Mouse (Mus musculus): ENCODE data around the gene Unc119. TPM values are rescaled to one million over a fixed set of nuclear protein-coding genes. Genes with fewer than 3 reads are reported as not detected.

Gene Unc119
- polyA plus RNA-seq, 1 experiment from 2014 or later = 31.0 TPM

DNA sequence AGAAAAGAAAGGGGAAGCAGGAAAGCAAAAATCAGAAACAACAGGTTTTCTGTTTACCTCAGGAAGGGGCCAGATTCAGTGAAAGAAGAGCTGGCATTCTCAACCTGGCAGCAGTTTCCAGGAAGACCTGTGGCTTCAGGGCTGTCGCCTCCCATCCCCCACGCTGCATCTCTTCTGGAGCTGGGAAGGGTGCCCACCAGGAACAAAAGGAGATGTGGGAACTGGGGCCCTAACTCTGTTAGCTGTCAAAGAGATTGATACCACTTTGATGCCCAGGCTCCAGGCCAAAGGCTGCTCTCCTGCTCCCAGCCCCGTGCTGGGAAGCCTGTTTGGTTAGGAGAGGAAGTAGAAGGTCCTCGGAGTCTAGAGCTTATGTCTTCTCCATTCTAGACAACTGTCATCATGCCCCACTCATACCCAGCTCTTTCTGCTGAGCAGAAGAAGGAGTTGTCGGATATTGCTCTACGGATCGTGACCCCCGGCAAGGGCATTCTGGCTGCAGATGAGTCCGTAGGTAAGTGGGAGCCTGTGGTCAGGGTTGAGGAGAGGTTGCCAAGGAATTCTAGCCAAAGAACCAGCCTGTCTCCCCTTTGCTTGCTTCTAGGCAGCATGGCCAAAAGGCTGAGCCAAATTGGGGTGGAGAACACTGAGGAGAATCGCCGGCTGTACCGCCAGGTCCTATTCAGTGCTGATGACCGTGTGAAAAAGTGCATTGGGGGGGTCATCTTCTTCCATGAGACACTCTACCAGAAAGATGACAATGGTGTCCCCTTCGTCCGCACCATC, 19.1 kb upstream of the Unc119 start:
- Histone ChIP-seq H3K4me2 (peak overlapping the region; percentile 59; the same call in 1 of the 2 replicates), H3K4me3 (no peak overlapping the region), H3K9ac (peak overlapping the region; percentile 5; the same call in 1 of the 2 replicates), H3K27me3 (no peaks in the 10 kb centered on the region), H3K27ac (no peak overlapping the region), H3K4me1 (replicated peaks) (peaks cover 32% of the 10 kb centered on the region), H3K9me3 (replicated peaks) (no peaks in the 10 kb centered on the region), H3K36me3 (peaks cover 28% of the 10 kb centered on the region)
- 76% methylated on average over 15 of the region's 15 CpGs for WGBS
- no peak for ATAC-seq (replicated peaks; ENCODE audit: insufficient number of reproducible peaks, insufficient read depth, low FRiP score, low read depth)

DNA sequence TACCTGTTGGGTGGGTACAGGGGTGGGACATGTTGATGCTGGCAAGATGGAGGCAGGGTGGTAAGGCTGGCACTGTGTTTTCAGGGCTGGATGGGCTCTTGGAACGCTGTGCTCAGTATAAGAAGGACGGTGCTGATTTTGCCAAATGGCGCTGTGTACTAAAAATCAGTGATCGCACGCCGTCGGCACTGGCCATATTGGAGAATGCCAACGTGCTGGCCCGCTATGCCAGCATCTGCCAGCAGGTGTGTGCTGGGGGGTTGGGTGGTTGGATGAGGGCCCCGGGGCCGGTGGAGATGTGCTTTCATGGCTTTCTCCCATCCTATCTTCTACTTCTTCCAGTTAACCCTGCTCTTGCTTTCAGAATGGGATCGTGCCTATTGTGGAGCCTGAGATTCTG, 18.3 kb upstream of the Unc119 start:
- Histone ChIP-seq H3K27ac (no peak overlapping the region), H3K4me3 (no peak overlapping the region), H3K4me1 (replicated peaks) (peaks cover 32% of the 10 kb centered on the region), H3K9ac (no peak overlapping the region), H3K27me3 (no peaks in the 10 kb centered on the region), H3K36me3 (peaks cover 20% of the 10 kb centered on the region), H3K9me3 (replicated peaks) (no peaks in the 10 kb centered on the region), H3K4me2 (no peak overlapping the region)
- ATAC-seq (replicated peaks; ENCODE audit: insufficient number of reproducible peaks, insufficient read depth, low FRiP score, low read depth) = no peak
- WGBS = 96% methylated on average over 12 of the region's 12 CpGs

DNA sequence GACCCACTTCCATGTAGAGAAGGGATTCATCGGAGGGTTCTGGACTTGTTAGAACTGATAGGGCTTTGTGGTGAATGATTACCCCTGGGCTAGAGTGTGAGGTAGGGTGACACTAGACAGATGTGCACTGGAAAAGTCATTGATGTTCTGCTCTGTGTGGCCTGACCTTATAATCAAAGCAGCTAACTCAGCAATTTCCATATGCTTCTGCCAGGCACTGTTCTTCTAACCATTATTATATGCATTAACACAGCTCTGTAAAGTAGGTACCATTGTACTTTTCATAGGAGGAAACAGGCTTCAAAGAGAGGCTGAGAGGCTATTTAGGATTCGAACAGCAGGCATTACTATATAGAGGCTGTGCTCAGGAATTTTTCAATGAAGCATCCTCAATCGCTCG, 16.1 kb upstream of the Unc119 start:
- Histone ChIP-seq H3K4me1 (replicated peaks) (peaks cover 28% of the 10 kb centered on the region), H3K27ac (no peak overlapping the region), H3K27me3 (no peaks in the 10 kb centered on the region), H3K9me3 (replicated peaks) (no peaks in the 10 kb centered on the region), H3K9ac (no peak overlapping the region), H3K4me2 (no peak overlapping the region), H3K36me3 (no peaks in the 10 kb centered on the region), H3K4me3 (no peak overlapping the region)
- 90% methylated on average over 4 of the region's 4 CpGs for WGBS
- no peak for ATAC-seq (replicated peaks; ENCODE audit: insufficient number of reproducible peaks, insufficient read depth, low FRiP score, low read depth)

DNA sequence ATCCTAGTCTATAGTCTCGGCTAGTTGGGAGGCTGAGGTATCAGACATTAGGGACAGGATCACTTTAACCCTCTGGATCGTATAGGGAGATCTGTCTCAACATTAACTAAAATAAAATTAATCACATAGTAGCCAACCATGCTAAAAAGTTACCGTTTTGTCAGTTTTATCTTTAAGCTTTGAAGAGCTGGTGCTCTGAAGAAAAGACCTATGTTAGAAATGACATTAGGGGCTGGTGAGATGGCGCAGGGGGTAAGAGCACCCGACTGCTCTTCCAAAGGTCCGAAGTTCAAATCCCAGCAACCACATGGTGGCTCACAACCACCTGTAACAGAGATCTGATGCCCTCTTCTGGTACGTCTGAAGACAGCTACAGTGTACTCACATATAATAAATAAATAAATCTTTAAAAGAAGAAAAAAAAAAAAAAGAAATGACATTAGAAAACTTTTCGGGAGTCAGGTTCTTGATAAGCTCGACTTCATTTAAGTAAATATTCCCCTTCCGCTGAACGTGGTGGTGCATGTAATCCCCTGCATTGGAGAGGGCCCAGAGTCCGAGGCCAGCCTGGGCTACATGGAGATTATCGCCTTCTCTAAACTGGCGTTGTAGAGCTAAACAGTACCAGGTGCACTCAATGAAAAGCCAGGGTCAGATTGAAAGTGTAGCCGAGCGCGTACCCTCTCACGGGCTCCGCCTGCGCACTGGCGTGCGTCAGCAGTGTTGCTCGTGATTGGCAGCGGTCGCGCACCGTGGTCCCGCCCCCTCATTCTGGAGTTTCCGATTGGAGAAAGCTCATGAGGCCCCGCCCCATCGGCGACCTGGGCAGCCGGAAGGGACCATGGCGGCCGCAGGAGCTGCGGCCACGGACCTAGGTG, 15.4 kb upstream of the Unc119 start, which contains the start of gene Pigs:
Gene Pigs, plus strand, starts transcription at position 782 of the 878 bp plus-strand sequence.
- Histone ChIP-seq H3K4me1 (replicated peaks) (peaks cover 21% of the 10 kb centered on the region), H3K9ac (peak within 1 kb of the TSS; percentile 84), H3K9me3 (replicated peaks) (no peaks in the 10 kb centered on the region), H3K27me3 (no peaks in the 10 kb centered on the region), H3K27ac (peak within 1 kb of the TSS; percentile 64), H3K4me3 (peak within 1 kb of the TSS; percentile 91), H3K36me3 (peaks cover 3% of the 10 kb centered on the region), H3K4me2 (peak within 1 kb of the TSS; percentile 90)
- peak; percentile 94 for ATAC-seq (replicated peaks; ENCODE audit: insufficient number of reproducible peaks, insufficient read depth, low FRiP score, low read depth)
- 10% methylated on average over 37 of the region's 37 CpGs for WGBS

DNA sequence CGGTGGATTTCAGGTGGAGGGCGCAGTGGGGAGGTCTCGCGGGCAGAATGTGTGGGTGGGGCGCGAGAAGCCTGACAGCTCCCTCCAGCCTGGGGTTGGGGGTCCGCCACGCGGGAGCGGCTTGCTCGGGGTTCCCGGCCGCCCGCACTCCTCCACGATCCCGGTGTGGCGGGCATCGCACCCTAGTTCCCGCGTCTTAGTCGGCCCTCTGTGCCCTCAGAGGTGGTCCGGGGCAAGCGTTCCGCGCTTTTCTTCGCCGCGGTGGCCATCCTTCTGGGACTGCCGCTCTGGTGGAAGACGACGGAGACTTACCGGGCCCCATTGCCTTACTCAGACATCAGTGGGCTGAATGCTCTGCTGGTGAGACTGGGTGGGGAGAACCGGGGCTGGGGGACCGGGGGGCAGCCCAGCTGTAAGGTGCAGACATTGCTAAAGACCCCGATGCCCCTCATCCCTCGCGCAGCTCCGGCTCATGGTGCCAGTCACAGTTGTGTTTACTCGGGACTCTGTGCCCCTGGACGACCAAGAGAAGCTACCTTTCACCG, 14.7 kb upstream of the Unc119 start:
- Histone ChIP-seq H3K4me3 (peak overlapping the region; percentile 91), H3K27ac (no peak overlapping the region), H3K4me2 (peak overlapping the region; percentile 90), H3K36me3 (peaks cover 10% of the 10 kb centered on the region), H3K9ac (peak overlapping the region; percentile 84), H3K4me1 (replicated peaks) (peaks cover 14% of the 10 kb centered on the region), H3K27me3 (no peaks in the 10 kb centered on the region), H3K9me3 (replicated peaks) (no peaks in the 10 kb centered on the region)
- under 1% methylated on average over 41 of the region's 41 CpGs for WGBS
- ATAC-seq (replicated peaks; ENCODE audit: insufficient number of reproducible peaks, insufficient read depth, low FRiP score, low read depth) = peak; percentile 43

DNA sequence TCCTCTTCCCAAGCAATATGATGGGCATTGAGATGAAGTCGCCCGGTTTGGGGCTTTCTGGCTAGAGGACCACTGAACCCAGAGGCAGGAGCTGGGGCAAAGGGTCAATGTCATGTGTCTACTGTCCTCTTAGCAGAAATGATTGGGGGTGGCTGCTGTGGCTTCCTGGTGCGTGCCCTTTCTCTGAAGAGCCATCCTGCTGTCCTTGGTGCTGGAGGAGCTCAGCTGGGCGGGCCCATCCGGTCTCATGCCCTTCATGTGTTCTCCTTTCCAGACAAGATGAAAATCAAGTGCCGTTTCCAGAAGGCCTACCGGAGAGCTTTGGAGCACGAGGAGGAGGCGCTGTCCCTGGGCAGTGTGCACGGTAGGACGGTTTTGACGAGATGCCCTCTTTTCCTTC, 10.6 kb upstream of the Unc119 start:
- no peaks in the 10 kb centered on the region for H3K27me3 ChIP-seq
- H3K27ac ChIP-seq = no peak overlapping the region
- H3K36me3 ChIP-seq = peaks cover 34% of the 10 kb centered on the region
- no peak overlapping the region for H3K4me2 ChIP-seq
- no peak overlapping the region for H3K9ac ChIP-seq
- no peaks in the 10 kb centered on the region for H3K9me3 ChIP-seq (replicated peaks)
- WGBS = 92% methylated on average over 12 of the region's 12 CpGs
- no peak overlapping the region for H3K4me3 ChIP-seq
- 0 out of 2 replicates have a peak, but pooled peaks cover 5% of the 10 kb centered on the region for H3K4me1 ChIP-seq (replicated peaks)
- ATAC-seq (replicated peaks; ENCODE audit: insufficient number of reproducible peaks, insufficient read depth, low FRiP score, low read depth) = no peak

DNA sequence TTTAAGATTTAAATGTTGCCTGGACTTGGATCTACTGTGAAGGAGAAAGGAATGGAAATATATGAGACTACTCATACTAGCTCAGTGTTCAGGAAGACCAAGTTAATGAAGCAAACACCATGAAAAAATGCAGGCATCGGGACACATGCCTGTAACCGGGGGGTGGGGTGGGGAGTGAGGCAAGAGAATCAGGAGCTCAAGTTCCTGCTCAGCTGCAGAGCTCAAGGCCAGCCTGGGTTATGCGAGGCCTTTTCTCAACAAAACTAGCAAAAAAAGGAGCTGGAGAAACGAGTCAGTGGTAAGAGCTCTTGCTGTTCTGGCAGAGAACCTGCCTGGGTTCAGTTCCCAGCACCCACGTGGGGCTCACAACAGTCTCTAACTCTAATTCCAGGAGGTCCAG, 9.3 kb upstream of the Unc119 start:
- no peaks in the 10 kb centered on the region for H3K27me3 ChIP-seq
- H3K27ac ChIP-seq = no peak overlapping the region
- H3K9ac ChIP-seq = no peak overlapping the region
- no peak for ATAC-seq (replicated peaks; ENCODE audit: insufficient number of reproducible peaks, insufficient read depth, low FRiP score, low read depth)
- H3K36me3 ChIP-seq = peaks cover 40% of the 10 kb centered on the region
- H3K4me1 ChIP-seq (replicated peaks) = 0 out of 2 replicates have a peak, but pooled peaks cover 2% of the 10 kb centered on the region
- no peak overlapping the region for H3K4me3 ChIP-seq
- no peak overlapping the region for H3K4me2 ChIP-seq
- WGBS = 86% methylated on average over 5 of the region's 5 CpGs
- H3K9me3 ChIP-seq (replicated peaks) = no peaks in the 10 kb centered on the region

DNA sequence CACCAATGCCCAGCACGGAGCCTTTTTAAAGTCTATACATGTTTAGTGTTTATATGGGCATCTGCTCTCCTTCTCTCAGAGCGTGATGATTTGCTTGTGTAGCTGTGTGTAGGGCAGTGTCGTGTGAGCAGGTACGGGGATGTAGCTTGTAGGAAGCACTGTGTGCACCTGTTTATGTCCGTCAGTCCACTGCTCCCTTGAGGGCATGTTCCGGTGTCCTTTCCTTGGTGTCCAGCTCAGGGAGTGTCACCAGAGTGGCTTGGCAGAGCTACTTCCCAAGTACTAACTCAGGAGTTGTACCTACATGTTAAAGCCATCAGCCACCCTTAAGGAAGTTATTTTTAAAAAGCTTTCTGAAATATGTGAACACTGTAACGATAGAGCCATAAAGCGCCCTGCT, 6.2 kb upstream of the Unc119 start:
- Histone ChIP-seq H3K27me3 (no peaks in the 10 kb centered on the region), H3K36me3 (peaks cover 55% of the 10 kb centered on the region), H3K9me3 (replicated peaks) (no peaks in the 10 kb centered on the region), H3K4me3 (no peak overlapping the region), H3K27ac (no peak overlapping the region), H3K9ac (no peak overlapping the region), H3K4me1 (replicated peaks) (no peaks in the 10 kb centered on the region), H3K4me2 (no peak overlapping the region)
- 93% methylated on average over 8 of the region's 8 CpGs for WGBS
- ATAC-seq (replicated peaks; ENCODE audit: insufficient number of reproducible peaks, insufficient read depth, low FRiP score, low read depth) = no peak

DNA sequence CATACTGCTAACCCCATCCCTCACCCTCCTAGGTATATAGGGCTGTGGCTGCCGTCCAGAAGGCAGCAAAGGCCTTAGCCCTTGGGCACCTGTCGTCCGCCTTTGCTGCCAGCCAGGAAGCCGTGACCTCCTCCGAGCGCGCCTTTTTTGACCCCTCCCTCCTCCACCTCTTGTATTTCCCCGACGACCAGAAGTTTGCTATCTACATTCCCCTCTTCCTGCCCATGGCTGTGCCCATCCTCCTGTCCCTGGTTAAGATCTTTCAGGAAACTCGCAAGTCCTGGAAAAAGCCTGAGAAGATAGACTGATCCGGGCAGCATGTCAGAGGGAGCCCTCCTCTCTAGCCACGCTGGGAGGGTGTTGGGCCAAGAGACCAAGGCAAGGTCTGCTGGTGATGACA, 1.6 kb upstream of the Unc119 start:
- H3K9ac ChIP-seq = no peak overlapping the region
- peaks cover 24% of the 10 kb centered on the region for H3K36me3 ChIP-seq
- H3K9me3 ChIP-seq (replicated peaks) = no peaks in the 10 kb centered on the region
- no peak overlapping the region for H3K4me3 ChIP-seq
- no peak overlapping the region for H3K4me2 ChIP-seq
- no peaks in the 10 kb centered on the region for H3K27me3 ChIP-seq
- H3K4me1 ChIP-seq (replicated peaks) = peaks cover 37% of the 10 kb centered on the region
- H3K27ac ChIP-seq = no peak overlapping the region
- no peak for ATAC-seq (replicated peaks; ENCODE audit: insufficient number of reproducible peaks, insufficient read depth, low FRiP score, low read depth)
- 70% methylated on average over 12 of the region's 12 CpGs for WGBS

DNA sequence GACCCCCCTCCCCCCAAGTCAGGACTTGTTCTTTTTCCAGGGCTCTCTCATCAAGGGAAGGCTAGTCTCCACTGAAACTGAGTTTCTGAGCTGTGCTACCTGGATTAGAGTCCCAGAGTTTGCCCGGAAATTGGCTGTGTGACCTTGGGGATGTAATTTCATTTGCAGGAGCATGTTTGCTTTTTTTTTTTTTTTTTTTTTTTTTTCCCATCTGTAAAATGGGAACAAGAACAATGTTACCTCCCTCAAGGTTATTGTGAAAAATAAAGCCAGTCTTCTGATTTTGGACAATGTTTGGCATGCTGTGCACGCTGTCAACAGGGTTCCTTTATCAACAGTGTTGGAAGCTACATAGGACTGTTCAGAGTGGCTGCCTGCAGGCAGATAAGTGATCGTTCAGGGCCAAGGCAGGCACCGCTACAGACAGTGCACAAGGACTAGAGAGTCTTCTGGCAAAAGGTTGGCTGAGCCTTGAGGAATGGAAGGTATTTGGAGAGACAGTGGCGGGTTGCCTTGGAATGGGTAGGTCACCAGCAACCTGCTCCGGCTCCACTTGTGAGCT, 1.1 kb downstream of the Unc119 start:
- H3K4me1 ChIP-seq (replicated peaks) = peaks cover 47% of the 10 kb centered on the region
- H3K27ac ChIP-seq = peak overlapping the region; percentile 85
- H3K4me2 ChIP-seq = peak overlapping the region; percentile 93
- H3K4me3 ChIP-seq = peak overlapping the region; percentile 88
- H3K9me3 ChIP-seq (replicated peaks) = no peaks in the 10 kb centered on the region
- WGBS = 33% methylated on average over 6 of the region's 6 CpGs
- H3K9ac ChIP-seq = peak overlapping the region; percentile 86; the same call in 1 of the 2 replicates
- H3K36me3 ChIP-seq = peaks cover 17% of the 10 kb centered on the region; the same call in 1 of the 2 replicates
- no peaks in the 10 kb centered on the region for H3K27me3 ChIP-seq
- ATAC-seq (replicated peaks; ENCODE audit: insufficient number of reproducible peaks, insufficient read depth, low FRiP score, low read depth) = no peak

All from heart, embryonic 15.5 days (tissue).